Mouse (Mus musculus) leukemia stem cell, adult 10-12 weeks (primary cell): Measurements from ENCODE around the gene Gatc. TPM values are rescaled to one million over a fixed set of nuclear protein-coding genes. Genes with fewer than 3 reads are reported as not detected.

Source experiments
- polyA plus RNA-seq: library from polyadenylated mRNA; stranded (reverse); fragments of >175 nt; gene quantifications from 2 replicates; pipeline ENCODE4 v1.2.3, GENCODE M21; 2012; ENCODE audit warnings: low replicate concordance

The Gatc gene
- polyA plus RNA-seq = 5.0 and 11.2 TPM in 2 replicates

DNA sequence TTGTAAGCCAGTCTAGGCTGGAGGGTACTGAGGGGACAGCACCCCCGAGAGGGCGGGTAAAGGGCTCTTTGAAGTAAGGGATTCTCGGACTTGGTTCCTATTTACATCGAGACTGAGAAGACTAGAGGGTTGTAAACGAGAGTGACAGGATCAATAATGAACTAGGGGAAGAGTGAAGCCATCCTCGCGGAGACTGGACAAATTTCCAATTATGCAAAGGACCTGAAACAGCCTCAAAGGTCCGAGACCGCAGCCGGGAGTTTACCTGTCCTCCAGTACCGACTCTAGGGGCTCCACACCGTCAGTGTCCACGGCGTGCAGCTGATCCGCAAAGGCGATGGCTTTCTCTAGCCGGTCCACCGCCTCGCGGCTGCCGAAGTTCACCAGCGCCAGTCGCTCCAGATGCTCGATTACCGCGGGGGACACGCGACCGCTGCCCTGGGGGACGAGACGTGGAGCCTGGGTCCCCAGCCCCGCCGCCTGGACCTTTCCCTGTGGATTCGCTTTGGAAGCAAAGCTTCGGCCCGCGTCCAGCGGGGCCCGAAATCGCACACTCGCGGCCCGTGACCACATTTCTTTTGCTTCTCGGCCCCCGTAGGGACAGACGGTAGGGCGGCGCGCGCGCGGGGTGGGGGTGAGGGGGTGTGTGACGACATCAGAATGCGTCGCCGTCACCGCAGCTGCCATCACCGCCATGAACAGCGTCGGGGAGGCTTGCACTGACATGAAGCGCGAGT, at the start of gene Gatc, which contains the start of gene Triap1:
Gene Gatc, minus strand, starts transcription at position 602 of the 737 bp plus-strand sequence.
Gene Triap1, plus strand, starts transcription at position 649 of the 737 bp plus-strand sequence.

DNA sequence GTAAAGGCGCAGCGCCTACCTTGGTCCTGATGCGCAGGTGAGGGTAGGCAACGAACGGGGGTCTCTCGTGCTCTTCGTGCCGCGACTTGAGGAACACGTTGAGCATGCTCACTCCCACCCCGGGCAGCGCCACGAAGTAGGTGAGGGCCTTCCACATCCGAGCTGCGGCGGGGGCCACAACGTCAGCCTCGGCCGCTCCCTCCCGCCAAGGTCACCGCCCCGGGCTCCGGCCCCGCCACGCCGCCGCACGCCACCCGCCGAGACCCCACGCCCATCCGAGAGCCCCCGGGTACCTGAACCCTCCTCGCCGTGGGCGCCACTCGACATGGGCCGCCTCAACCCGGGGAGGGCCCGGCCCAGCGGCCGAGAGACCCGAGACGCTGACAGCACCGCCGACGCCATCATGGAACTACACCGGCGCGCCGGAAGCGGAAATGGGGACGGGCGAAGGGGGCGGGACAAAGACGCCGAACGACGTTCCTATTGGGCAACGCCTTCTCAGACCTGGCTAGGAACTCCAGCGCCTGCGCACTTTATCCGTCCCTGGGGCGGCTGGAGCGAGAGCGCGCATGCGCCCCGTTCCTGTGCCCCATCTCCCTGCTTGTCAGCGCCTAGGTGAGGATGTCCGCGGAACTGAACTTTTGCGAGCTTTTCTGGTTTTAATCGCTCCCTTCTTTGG, 7.7 kb upstream of the Gatc start, which contains the start of gene Cox6a1:
Gene Cox6a1, minus strand, starts transcription at position 436 of the 679 bp plus-strand sequence.

DNA sequence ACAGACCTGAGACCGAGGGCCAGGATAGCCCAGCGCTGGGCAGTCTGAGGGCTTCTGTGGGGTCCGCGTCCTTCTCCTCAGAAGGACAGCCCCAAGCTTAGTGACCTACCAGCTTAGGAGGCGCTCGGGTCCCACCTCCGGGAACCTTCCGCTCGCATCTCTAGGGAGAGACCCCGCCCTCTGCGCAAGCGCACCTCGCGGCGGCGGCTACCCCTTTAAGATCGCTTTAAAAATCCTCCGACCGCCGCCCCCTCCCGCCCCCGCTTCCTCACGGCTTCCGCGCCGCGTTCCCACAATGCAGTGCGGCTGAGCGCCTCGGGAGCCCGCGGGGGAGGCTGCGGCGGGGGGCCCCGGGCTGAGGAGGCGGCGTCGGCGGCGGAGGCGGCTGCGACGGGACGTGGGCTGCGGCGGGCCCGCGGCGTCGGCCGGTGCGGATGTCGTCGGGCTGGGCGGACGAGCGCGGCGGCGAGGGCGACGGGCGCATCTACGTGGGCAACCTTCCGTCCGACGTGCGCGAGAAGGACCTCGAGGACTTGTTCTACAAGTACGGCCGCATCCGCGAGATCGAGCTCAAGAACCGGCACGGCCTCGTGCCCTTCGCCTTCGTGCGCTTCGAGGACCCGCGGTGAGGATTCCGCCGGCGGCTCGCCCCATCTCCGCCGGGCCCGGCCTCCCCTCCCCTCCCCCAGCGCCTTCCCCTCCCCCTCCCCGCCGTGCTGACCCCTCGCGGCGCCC, 13.9 kb downstream of the Gatc start, which contains the start of gene Srsf9:
Gene Srsf9, plus strand, starts transcription at position 303 of the 735 bp plus-strand sequence.

DNA sequence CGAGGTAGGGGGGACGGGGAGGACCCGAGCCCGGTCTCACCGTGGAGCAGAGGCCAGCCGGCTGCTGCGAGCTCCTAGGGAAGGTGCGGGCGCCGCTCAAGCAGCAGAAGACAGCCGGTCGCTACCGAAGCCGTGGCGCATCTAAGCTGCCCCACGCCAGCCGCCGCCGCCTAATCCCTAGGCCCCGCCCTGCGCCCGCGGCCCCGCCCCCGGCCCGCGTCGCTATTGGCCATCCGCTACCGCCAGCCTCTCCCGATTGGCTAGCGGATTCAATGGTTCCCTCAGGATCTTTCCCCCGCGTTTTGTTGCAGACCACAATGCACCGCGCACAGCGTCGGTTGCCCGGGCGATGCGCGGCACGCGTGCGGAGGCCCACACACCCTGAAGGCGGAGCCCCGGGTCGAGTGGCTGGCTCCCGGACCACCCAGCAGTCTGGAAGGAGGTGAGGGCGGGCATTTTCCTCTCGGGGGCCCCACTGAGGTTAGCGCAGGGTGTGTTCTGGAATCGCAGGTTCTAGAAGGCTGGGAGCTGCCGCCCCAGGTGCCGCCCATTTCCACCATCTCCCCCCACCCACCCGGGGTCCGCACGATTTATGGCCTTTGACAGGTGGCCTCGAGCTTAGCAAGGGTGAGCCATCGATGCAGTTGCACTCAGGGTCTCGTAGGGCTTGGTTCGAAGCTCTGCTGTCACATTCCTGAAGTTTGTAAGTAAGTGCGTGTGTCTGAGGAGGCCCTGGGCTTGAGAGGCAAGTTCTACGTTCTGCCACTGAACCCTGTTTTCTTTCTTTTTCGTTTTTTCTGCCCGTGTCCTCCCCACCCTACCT, 40.0 kb downstream of the Gatc start, which contains the start of gene Dynll1:
Gene Dynll1, minus strand, starts transcription at position 208 of the 823 bp plus-strand sequence.

Other genes with a start within 250 kb of the Gatc start
- not detected in 2 replicates for gene Gm10401, start 242.9 kb downstream of the Gatc start, polyA plus RNA-seq
- 25.9 and 44.0 TPM in 2 replicates for gene Acads, start 221.8 kb downstream of the Gatc start, polyA plus RNA-seq
- gene Unc119b, start 206.2 kb downstream of the Gatc start, polyA plus RNA-seq = 68.3 and 86.1 TPM in 2 replicates
- gene Mlec, start 183.0 kb downstream of the Gatc start, polyA plus RNA-seq = 33.4 and 81.7 TPM in 2 replicates
- gene Cabp1, start 146.8 kb downstream of the Gatc start, polyA plus RNA-seq = 0.44 and 0.99 TPM in 2 replicates
- gene Pop5, start 105.3 kb downstream of the Gatc start, polyA plus RNA-seq = 53.2 and 80.8 TPM in 2 replicates
- 290 and 465 TPM in 2 replicates for gene Rnf10, start 68.3 kb downstream of the Gatc start, polyA plus RNA-seq
- gene Coq5, start 61.5 kb downstream of the Gatc start, polyA plus RNA-seq = 24.4 and 41.7 TPM in 2 replicates
- gene Dynll1, start 40.2 kb downstream of the Gatc start, polyA plus RNA-seq = 62.9 and 230 TPM in 2 replicates
- 62.0 and 96.9 TPM in 2 replicates for gene Srsf9, start 14.0 kb downstream of the Gatc start, polyA plus RNA-seq
- gene Triap1, start within 50 bp of the Gatc start, polyA plus RNA-seq = 0.77 and 3.8 TPM in 2 replicates
- gene Cox6a1, start 7.8 kb upstream of the Gatc start, polyA plus RNA-seq = 2,307 and 4,034 TPM in 2 replicates
- 1.3 and 4.1 TPM in 2 replicates for gene Msi1, start 88.4 kb upstream of the Gatc start, polyA plus RNA-seq
- gene Pla2g1b, start 125.1 kb upstream of the Gatc start, polyA plus RNA-seq = not detected in 2 replicates
- gene Sirt4, start 143.5 kb upstream of the Gatc start, polyA plus RNA-seq = 8.7 and 11.7 TPM in 2 replicates
- gene Pxn, start 165.5 kb upstream of the Gatc start, polyA plus RNA-seq = 64.3 and 85.1 TPM in 2 replicates
- 464 and 832 TPM in 2 replicates for gene Rplp0, start 218.3 kb upstream of the Gatc start, polyA plus RNA-seq
- 82.7 and 92.8 TPM in 2 replicates for gene Gcn1l1, start 224.1 kb upstream of the Gatc start, polyA plus RNA-seq